In the genomic region with DNA sequence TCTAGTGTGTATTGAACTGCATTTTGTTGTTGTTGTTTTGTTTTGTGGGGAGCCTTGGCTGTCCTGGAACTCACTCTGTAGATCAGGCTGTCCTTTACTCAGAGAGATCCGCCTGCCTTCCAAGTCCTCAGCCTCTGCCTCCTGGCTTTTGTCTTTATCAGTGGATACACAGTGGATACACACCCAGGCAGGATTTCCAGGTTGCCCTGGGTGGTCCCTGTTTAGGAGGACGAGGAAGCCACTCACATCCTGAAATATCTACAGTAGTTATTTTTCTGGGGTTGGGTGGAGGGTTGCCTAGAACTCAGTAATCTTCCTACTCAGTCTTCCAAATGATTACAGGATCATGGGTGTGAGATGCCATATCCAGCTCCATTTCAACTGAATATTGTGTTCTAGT, we compare ENCODE assay signal across 14 mouse cellular contexts. TPM values are rescaled to one million over a fixed set of nuclear protein-coding genes. Genes with fewer than 3 reads are reported as not detected.
DNase-seq lines count a peak whose midpoint lies in the region; ATAC-seq lines count a peak whose summit lies in the region.
"Had no signal": no experiment of that assay in that cellular context is flagged by ENCODE, and none has a peak within 500 bp of the region (broad histone marks: within the 10 kb centered on the region; RNA-seq: fewer than 3 reads in every experiment).

No protein-coding gene starts in this region.

- peaks cover 55% of the 10 kb centered on the region for H3K36me3 ChIP-seq in erythroblast, embryonic 14.5 days (ENCODE audit: control insufficient read depth)
- peaks cover 42% of the 10 kb centered on the region for H3K36me3 ChIP-seq in megakaryocyte, embryonic 14.5 days (replicated peaks; ENCODE audit: low read length)

- H3K4me3 ChIP-seq in erythroblast, embryonic 14.5 days (replicated peaks), result peak overlapping the region; percentile 80
- H3K4me3 ChIP-seq in megakaryocyte, embryonic 14.5 days (replicated peaks), result peak overlapping the region; percentile 91
- H3K4me3 ChIP-seq: embryonic facial prominence, embryonic 15.5 days; intestine, embryonic 15.5 days; lung, embryonic 15.5 days had no signal

- H3K9me3 ChIP-seq in erythroblast, embryonic 14.5 days (ENCODE audit: control insufficient read depth, low read length), result no peaks in the 10 kb centered on the region
- H3K9me3 ChIP-seq in megakaryocyte, embryonic 14.5 days, result no peaks in the 10 kb centered on the region
- H3K9me3 ChIP-seq: embryonic facial prominence, embryonic 15.5 days; intestine, embryonic 15.5 days; lung, embryonic 15.5 days had no signal

- ATAC-seq in erythroblast, adult 5-6 weeks (replicated peaks; ENCODE audit: low FRiP score, poor library complexity, severe bottlenecking), result no peak
- ATAC-seq in megakaryocyte, adult 5-6 weeks (ENCODE audit: poor library complexity, severe bottlenecking), result no peak
- ATAC-seq: intestine, embryonic 15.5 days had no signal

- no peaks in the 10 kb centered on the region for H3K27me3 ChIP-seq in erythroblast, embryonic 14.5 days (ENCODE audit: control insufficient read depth)
- H3K27me3 ChIP-seq in megakaryocyte, embryonic 14.5 days (replicated peaks), result no peaks in the 10 kb centered on the region
- H3K27me3 ChIP-seq: embryonic facial prominence, embryonic 15.5 days; intestine, embryonic 15.5 days; lung, embryonic 15.5 days had no signal

- peak; percentile 54 to 78 for DNase-seq in kidney, postnatal 25 days
- DNase-seq in lung, postnatal 10 days, result peak; percentile 29
- no peak for DNase-seq in embryo, embryonic 11 days
- DNase-seq in Muller cell, postnatal 12 days (ENCODE audit: inconsistent ontology term), result no peak
- DNase-seq: B cell, adult 2 months; cerebellum, adult 9-10 months had no signal

- H3K4me1 ChIP-seq in erythroblast, embryonic 14.5 days (ENCODE audit: control insufficient read depth), result peaks cover 87% of the 10 kb centered on the region
- peaks cover 66% of the 10 kb centered on the region for H3K4me1 ChIP-seq in megakaryocyte, embryonic 14.5 days

RNA-seq across cellular contexts. Expression of gene H2-T24, which starts 1.4 kb away (rescaled TPM):
- polyA plus RNA-seq in erythroblast, embryonic 14.5 days (2012), result 0.91 and 0.98 TPM in 2 replicates
- total RNA-seq in erythroblast, adult 5-6 weeks (2015; ENCODE audit: low replicate concordance), result 161 and 177 TPM in 2 replicates
- total RNA-seq in erythroblast, adult 5-6 weeks (2017; ENCODE audit: low replicate concordance), result 587 and 609 TPM in 2 replicates
- polyA plus RNA-seq in megakaryocyte, embryonic 14.5 days (2012; ENCODE audit: insufficient read depth, low replicate concordance), result 3.9 TPM in 1 of 2 replicates, not detected in the other
- 19.5 and 20.8 TPM in 2 replicates for total RNA-seq in megakaryocyte, adult 5-6 weeks (2015)
- total RNA-seq in megakaryocyte, adult 5-6 weeks (2017), result 85.4 and 88.2 TPM in 2 replicates

RNA-seq across cellular contexts. Expression of gene H2-T23, which starts 13.7 kb away (rescaled TPM):
- polyA plus RNA-seq in erythroblast, embryonic 14.5 days (2012), result 3.7 and 5.0 TPM in 2 replicates
- 249 and 264 TPM in 2 replicates for total RNA-seq in erythroblast, adult 5-6 weeks (2015; ENCODE audit: low replicate concordance)
- 271 and 275 TPM in 2 replicates for total RNA-seq in erythroblast, adult 5-6 weeks (2017; ENCODE audit: low replicate concordance)
- polyA plus RNA-seq in megakaryocyte, embryonic 14.5 days (2012; ENCODE audit: insufficient read depth, low replicate concordance), result 13.8 and 44.0 TPM in 2 replicates
- total RNA-seq in megakaryocyte, adult 5-6 weeks (2015), result 211 and 216 TPM in 2 replicates
- 185 and 224 TPM in 2 replicates for total RNA-seq in megakaryocyte, adult 5-6 weeks (2017)

RNA-seq across cellular contexts. Expression of gene H2-T22, which starts 23.6 kb away (rescaled TPM):
- 0.12 and 0.14 TPM in 2 replicates for polyA plus RNA-seq in erythroblast, embryonic 14.5 days (2012)
- total RNA-seq in erythroblast, adult 5-6 weeks (2015; ENCODE audit: low replicate concordance), result 10.4 and 21.5 TPM in 2 replicates
- 12.8 and 20.4 TPM in 2 replicates for total RNA-seq in erythroblast, adult 5-6 weeks (2017; ENCODE audit: low replicate concordance)
- 6.2 TPM in 1 of 2 replicates, not detected in the other for polyA plus RNA-seq in megakaryocyte, embryonic 14.5 days (2012; ENCODE audit: insufficient read depth, low replicate concordance)
- total RNA-seq in megakaryocyte, adult 5-6 weeks (2015), result 43.2 and 44.4 TPM in 2 replicates
- total RNA-seq in megakaryocyte, adult 5-6 weeks (2017), result 51.9 and 56.1 TPM in 2 replicates

RNA-seq across cellular contexts. Expression of gene Gm6034, which starts 23.8 kb away (rescaled TPM):
- polyA plus RNA-seq in erythroblast, embryonic 14.5 days (2012), result not detected in 2 replicates
- not detected in 2 replicates for total RNA-seq in erythroblast, adult 5-6 weeks (2015; ENCODE audit: low replicate concordance)
- total RNA-seq in erythroblast, adult 5-6 weeks (2017; ENCODE audit: low replicate concordance), result not detected in 2 replicates
- polyA plus RNA-seq in megakaryocyte, embryonic 14.5 days (2012; ENCODE audit: insufficient read depth, low replicate concordance), result 0.25 TPM in 1 of 2 replicates, not detected in the other
- not detected in 2 replicates for total RNA-seq in megakaryocyte, adult 5-6 weeks (2015)
- total RNA-seq in megakaryocyte, adult 5-6 weeks (2017), result not detected in 2 replicates
- total RNA-seq: heart, postnatal 36 days had no signal
- polyA plus RNA-seq: embryonic facial prominence, embryonic 15.5 days; lung, embryonic 15.5 days had no signal

RNA-seq across cellular contexts. Expression of gene Prr3, which starts 38.9 kb away (rescaled TPM):
- polyA plus RNA-seq in erythroblast, embryonic 14.5 days (2012), result 0.18 and 0.30 TPM in 2 replicates
- 2.3 TPM in 1 of 2 replicates, not detected in the other for total RNA-seq in erythroblast, adult 5-6 weeks (2015; ENCODE audit: low replicate concordance)
- 3.0 and 5.4 TPM in 2 replicates for total RNA-seq in erythroblast, adult 5-6 weeks (2017; ENCODE audit: low replicate concordance)
- polyA plus RNA-seq in megakaryocyte, embryonic 14.5 days (2012; ENCODE audit: insufficient read depth, low replicate concordance), result 11.4 and 13.7 TPM in 2 replicates
- 7.5 and 8.9 TPM in 2 replicates for total RNA-seq in megakaryocyte, adult 5-6 weeks (2015)
- total RNA-seq in megakaryocyte, adult 5-6 weeks (2017), result 2.8 and 8.5 TPM in 2 replicates

Comparison
In these comparisons a context has a peak if more than half of its experiments do, and no peak if none do; other contexts are left out.
1. DNase-seq: peak in kidney, postnatal 25 days (2 of 2) and lung, postnatal 10 days (single experiment); none in embryo, embryonic 11 days (single experiment) and Muller cell, postnatal 12 days (single experiment).